Mouse (Mus musculus): ENCODE data around the gene Fasl. TPM values are rescaled to one million over a fixed set of nuclear protein-coding genes. Genes with fewer than 3 reads are reported as not detected.

The Fasl gene
- 0.44 TPM for polyA plus RNA-seq (2014; fragmentation: Illumina TruSeq; extraction: RNeasy Lipid Tissue Mini Kit (QIAGEN cat#74804); ENCODE audit: low read depth, low replicate concordance)

DNA sequence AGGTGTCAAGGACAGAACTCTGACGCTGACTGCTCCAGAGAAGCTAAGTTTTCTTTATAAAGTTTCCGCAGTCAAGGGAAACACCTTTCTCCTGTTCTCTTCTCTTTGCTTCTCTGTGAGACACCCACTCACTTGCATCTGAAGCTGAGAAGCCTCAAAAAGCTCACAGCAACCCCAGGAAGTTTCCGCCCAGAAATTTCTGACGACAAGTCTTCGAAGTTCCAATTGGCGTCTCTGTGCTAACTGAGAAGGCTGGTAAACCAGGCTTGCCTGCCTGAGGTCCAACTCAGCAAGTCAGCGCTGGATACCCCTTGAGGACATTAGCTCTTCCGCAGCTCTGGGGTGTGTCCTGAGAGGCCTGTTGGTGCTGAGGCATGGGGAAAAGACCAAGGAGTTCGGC is at the start of gene Fasl:
Fasl (minus strand) TSS at position 157 of the 400 bp plus-strand sequence.

Other genes with a start within 250 kb of the Fasl start
- 128 TPM for gene Suco, start 88.2 kb upstream of the Fasl start, polyA plus RNA-seq (2014; fragmentation: Illumina TruSeq; extraction: RNeasy Lipid Tissue Mini Kit (QIAGEN cat#74804); ENCODE audit: low read depth, low replicate concordance)
- gene Pigc, start 180.7 kb upstream of the Fasl start, polyA plus RNA-seq (2014; fragmentation: Illumina TruSeq; extraction: RNeasy Lipid Tissue Mini Kit (QIAGEN cat#74804); ENCODE audit: low read depth, low replicate concordance): 36.8 TPM
- gene 4930558K02Rik, start 191.1 kb upstream of the Fasl start, polyA plus RNA-seq (2014; fragmentation: Illumina TruSeq; extraction: RNeasy Lipid Tissue Mini Kit (QIAGEN cat#74804); ENCODE audit: low read depth, low replicate concordance): not detected

All from sigmoid colon, adult 10 weeks (tissue).